Mouse (Mus musculus): ENCODE results near the gene Mrgprh. TPM values are rescaled to one million over a fixed set of nuclear protein-coding genes. Genes with fewer than 3 reads are reported as not detected.
"Not testable (repeated sequence)": the region's sequence is repeated elsewhere in the genome, so short reads cannot be mapped to it uniquely, and the experiment has no call there.

Mrgprh gene
- total RNA-seq, 2 experiments from 2014 or later, result not detected

GRCm38 (mm10) chr17:12866853-12867252, 9.0 kb upstream of the Mrgprh start:
- no peak for ATAC-seq (replicated peaks; ENCODE audit: poor library complexity, severe bottlenecking)

GRCm38 (mm10) chr17:12868043-12868442, 7.8 kb upstream of the Mrgprh start, which contains the start of gene Mas1:
Mas1 (minus strand) TSS chr17:12868143.
- ATAC-seq (replicated peaks; ENCODE audit: poor library complexity, severe bottlenecking), result no peak

- no peak for ATAC-seq (replicated peaks; ENCODE audit: poor library complexity, severe bottlenecking)
These were observed 7.2 kb upstream of the Mrgprh start for GRCm38 (mm10) chr17:12868640-12869039.

GRCm38 (mm10) chr17:12872275-12873028, 3.4 kb upstream of the Mrgprh start:
- peak; percentile 9; the same call in 1 of the 2 replicates for ATAC-seq (replicated peaks; ENCODE audit: poor library complexity, severe bottlenecking)

- ATAC-seq (replicated peaks; ENCODE audit: poor library complexity, severe bottlenecking), result peak; percentile 82
These were observed 4.3 kb downstream of the Mrgprh start for GRCm38 (mm10) chr17:12880178-12880577.

GRCm38 (mm10) chr17:12881216-12881615, 5.4 kb downstream of the Mrgprh start:
- no peak for ATAC-seq (replicated peaks; ENCODE audit: poor library complexity, severe bottlenecking)

- no peak for ATAC-seq (replicated peaks; ENCODE audit: poor library complexity, severe bottlenecking)
These were observed 10.8 kb downstream of the Mrgprh start for GRCm38 (mm10) chr17:12886620-12887019.

- ATAC-seq (replicated peaks; ENCODE audit: poor library complexity, severe bottlenecking), result no peak
These were observed 11.4 kb downstream of the Mrgprh start for GRCm38 (mm10) chr17:12887021-12887775.

- ATAC-seq (replicated peaks; ENCODE audit: poor library complexity, severe bottlenecking), result no peak
These were observed 15.2 kb downstream of the Mrgprh start for GRCm38 (mm10) chr17:12891054-12891453.

- no peak for ATAC-seq (replicated peaks; ENCODE audit: poor library complexity, severe bottlenecking)
These were observed 16.2 kb downstream of the Mrgprh start for GRCm38 (mm10) chr17:12892033-12892432.

- no peak for ATAC-seq (replicated peaks; ENCODE audit: poor library complexity, severe bottlenecking)
These were observed 21.8 kb downstream of the Mrgprh start for GRCm38 (mm10) chr17:12897674-12898073.

GRCm38 (mm10) chr17:12898607-12899006, 22.8 kb downstream of the Mrgprh start:
- not testable (repeated sequence) for ATAC-seq (replicated peaks; ENCODE audit: poor library complexity, severe bottlenecking)

- ATAC-seq (replicated peaks; ENCODE audit: poor library complexity, severe bottlenecking), result no peak
These were observed 26.5 kb downstream of the Mrgprh start for GRCm38 (mm10) chr17:12902291-12902690.

- ATAC-seq (replicated peaks; ENCODE audit: poor library complexity, severe bottlenecking), result no peak
These were observed 27.8 kb downstream of the Mrgprh start for GRCm38 (mm10) chr17:12903372-12904333.

- no peak for ATAC-seq (replicated peaks; ENCODE audit: poor library complexity, severe bottlenecking)
These were observed 28.5 kb downstream of the Mrgprh start for GRCm38 (mm10) chr17:12904349-12904748.

- ATAC-seq (replicated peaks; ENCODE audit: poor library complexity, severe bottlenecking), result no peak
These were observed 30.0 kb downstream of the Mrgprh start for GRCm38 (mm10) chr17:12905810-12906209.

GRCm38 (mm10) chr17:12906436-12906835, 30.6 kb downstream of the Mrgprh start:
- ATAC-seq (replicated peaks; ENCODE audit: poor library complexity, severe bottlenecking), result no peak

GRCm38 (mm10) chr17:12909361-12910280, 33.8 kb downstream of the Mrgprh start, which contains the start of gene Pnldc1:
Pnldc1 (minus strand) TSS chr17:12910230.
- no peak for ATAC-seq (replicated peaks; ENCODE audit: poor library complexity, severe bottlenecking)

- no peak for ATAC-seq (replicated peaks; ENCODE audit: poor library complexity, severe bottlenecking)
These were observed 34.6 kb downstream of the Mrgprh start for GRCm38 (mm10) chr17:12910391-12910790.
